Mouse (Mus musculus) midbrain, embryonic 12.5 days (tissue): ENCODE measurements around the gene Zfp119b. TPM values are rescaled to one million over a fixed set of nuclear protein-coding genes. Genes with fewer than 3 reads are reported as not detected.
"Not testable (repeated sequence)": the region's sequence is repeated elsewhere in the genome, so short reads cannot be mapped to it uniquely, and the experiment has no call there.

Experiments used
- ATAC-seq: fragments of 200-750 bp; cut with Nextera tagmentation; 2 replicates; pipeline ENCODE4 v1.8.0; 2017; ENCODE audit warnings: low read depth, moderate TSS enrichment, moderate library complexity; ENCODE audit not compliant: low FRiP score
- H3K27ac ChIP-seq: fragments of 300-500 bp; sonication (generic); replicated peaks from 2 replicates; pipeline ENCODE4 v1.5.1; 2016; ENCODE audit warnings: mild to moderate bottlenecking
- H3K27me3 ChIP-seq: fragments of 300-500 bp; sonication (generic); 2 replicates; pipeline ENCODE4 v1.6.1; 2016; ENCODE audit warnings: mild to moderate bottlenecking
- H3K36me3 ChIP-seq: fragments of 300-500 bp; sonication (generic); 2 replicates; pipeline ENCODE4 v1.6.1; 2016
- H3K4me1 ChIP-seq: fragments of 300-500 bp; sonication (generic); 2 replicates; pipeline ENCODE4 v1.6.1; 2016
- H3K4me2 ChIP-seq: fragments of 300-500 bp; sonication (generic); replicated peaks from 2 replicates; pipeline ENCODE4 v1.6.1; 2016; ENCODE audit warnings: mild to moderate bottlenecking, moderate library complexity
- H3K4me3 ChIP-seq: fragments of 300-500 bp; sonication (generic); 2 replicates; pipeline ENCODE4 v1.5.1; 2016; ENCODE audit warnings: mild to moderate bottlenecking
- H3K9ac ChIP-seq: fragments of 300-500 bp; sonication (generic); replicated peaks from 2 replicates; pipeline ENCODE4 v1.6.1; 2016; ENCODE audit warnings: mild to moderate bottlenecking, moderate library complexity
- H3K9me3 ChIP-seq: fragments of 300-500 bp; sonication (generic); 2 replicates; pipeline ENCODE4 v1.6.1; 2016; ENCODE audit warnings: mild to moderate bottlenecking
- WGBS: fragments of 180-500 bp; shearing (Covaris S2); methylation state at CpG from one replicate; pipeline ENCODE4 v1.1.7; 2016; 5-methylcytosine and 5-hydroxymethylcytosine counted together
- polyA plus RNA-seq: library from polyadenylated mRNA; unstranded; fragments of >200 nt; fragmentation: Nextera tagmentation; extraction: Ambion mirVana; gene quantifications from 2 replicates; pipeline ENCODE4 v1.2.1, GENCODE M21; 2016

Zfp119b gene
- polyA plus RNA-seq, 1 experiment from 2014 or later: 6.3 TPM

DNA sequence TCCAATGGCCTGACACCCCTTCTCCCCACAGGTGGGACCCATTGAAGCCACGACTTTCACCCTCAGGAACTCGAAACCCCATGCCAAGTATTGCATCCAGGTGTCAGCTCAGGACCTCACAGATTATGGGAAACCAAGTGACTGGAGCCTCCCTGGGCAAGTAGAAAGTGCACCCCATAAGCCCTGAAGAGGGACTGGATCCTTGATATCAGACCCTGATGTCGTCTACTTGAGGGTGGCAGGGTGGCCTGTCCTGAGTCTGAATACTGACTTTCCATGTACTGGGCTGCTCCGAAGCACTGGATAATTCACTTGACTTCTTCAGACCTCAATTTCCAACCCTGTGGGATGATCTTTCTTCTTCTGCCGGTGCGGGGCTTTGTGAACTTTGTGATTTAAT lies 7.3 kb upstream of the Zfp119b start:
- Histone ChIP-seq H3K4me1 (peaks cover 27% of the 10 kb centered on the region), H3K4me2 (peak overlapping the region; percentile 84), H3K36me3 (peaks cover 4% of the 10 kb centered on the region; the same call in 1 of the 2 replicates), H3K27me3 (peaks cover 18% of the 10 kb centered on the region), H3K4me3 (peak overlapping the region; percentile 50), H3K27ac (peak overlapping the region; percentile 54), H3K9me3 (no peaks in the 10 kb centered on the region), H3K9ac (peak overlapping the region; percentile 64; the same call in 1 of the 2 replicates)
- whole genome bisulfite sequencing: 41% methylated on average over 6 of the region's 6 CpGs
- no peak for ATAC-seq

DNA sequence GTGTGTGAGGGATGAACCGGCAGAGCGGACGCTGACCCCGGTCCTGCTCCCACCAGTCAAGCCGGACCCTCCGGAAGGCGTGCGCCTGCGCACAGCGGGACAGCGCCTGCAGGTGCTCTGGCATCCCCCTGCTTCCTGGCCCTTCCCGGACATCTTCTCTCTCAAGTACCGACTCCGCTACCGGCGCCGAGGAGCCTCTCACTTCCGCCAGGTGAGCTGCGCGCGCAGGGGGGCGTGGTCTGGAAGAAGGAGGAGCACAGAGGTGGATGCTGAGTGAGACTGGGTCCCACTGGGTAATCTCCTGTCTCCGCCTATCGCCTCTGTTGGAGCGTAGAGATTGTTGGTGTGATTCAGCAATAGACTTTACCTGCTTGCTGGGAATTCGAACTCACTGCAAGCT lies 6.8 kb upstream of the Zfp119b start:
- H3K4me3 ChIP-seq: peak overlapping the region; percentile 50
- H3K4me2 ChIP-seq: peak overlapping the region; percentile 84
- ATAC-seq: peak; percentile 10; the same call in 1 of the 2 replicates
- H3K4me1 ChIP-seq: peaks cover 27% of the 10 kb centered on the region
- peaks cover 23% of the 10 kb centered on the region for H3K27me3 ChIP-seq
- H3K36me3 ChIP-seq: no peaks in the 10 kb centered on the region
- peak overlapping the region; percentile 64 for H3K9ac ChIP-seq
- peak overlapping the region; percentile 54 for H3K27ac ChIP-seq
- under 1% methylated on average over 26 of the region's 26 CpGs for WGBS
- no peaks in the 10 kb centered on the region for H3K9me3 ChIP-seq

DNA sequence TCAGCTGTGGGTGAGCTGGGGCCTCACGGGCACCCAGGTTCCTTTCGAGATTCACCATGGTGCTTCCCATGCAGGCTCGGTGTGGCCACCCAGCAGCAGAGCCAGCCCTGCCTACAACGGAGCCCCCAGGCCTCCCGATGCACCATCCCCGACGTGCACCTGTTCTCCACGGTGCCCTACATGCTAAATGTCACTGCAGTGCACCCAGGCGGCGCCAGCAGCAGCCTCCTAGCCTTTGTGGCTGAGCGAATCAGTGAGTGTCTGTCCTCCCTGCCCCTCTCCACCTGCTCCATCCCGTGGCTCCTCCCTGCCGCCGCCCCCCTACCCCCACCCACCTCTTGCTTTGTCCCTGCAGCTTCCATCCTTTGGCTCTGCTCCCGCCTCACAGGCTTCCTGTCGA lies 4.9 kb upstream of the Zfp119b start:
- H3K27me3 ChIP-seq: peaks cover 24% of the 10 kb centered on the region
- no peak for ATAC-seq
- no peak overlapping the region for H3K9ac ChIP-seq
- no peaks in the 10 kb centered on the region for H3K36me3 ChIP-seq
- 41% methylated on average over 16 of the region's 16 CpGs for whole genome bisulfite sequencing
- H3K4me2 ChIP-seq: no peak overlapping the region
- no peaks in the 10 kb centered on the region for H3K9me3 ChIP-seq
- H3K4me3 ChIP-seq: no peak overlapping the region
- no peak overlapping the region for H3K27ac ChIP-seq
- H3K4me1 ChIP-seq: peaks cover 19% of the 10 kb centered on the region

DNA sequence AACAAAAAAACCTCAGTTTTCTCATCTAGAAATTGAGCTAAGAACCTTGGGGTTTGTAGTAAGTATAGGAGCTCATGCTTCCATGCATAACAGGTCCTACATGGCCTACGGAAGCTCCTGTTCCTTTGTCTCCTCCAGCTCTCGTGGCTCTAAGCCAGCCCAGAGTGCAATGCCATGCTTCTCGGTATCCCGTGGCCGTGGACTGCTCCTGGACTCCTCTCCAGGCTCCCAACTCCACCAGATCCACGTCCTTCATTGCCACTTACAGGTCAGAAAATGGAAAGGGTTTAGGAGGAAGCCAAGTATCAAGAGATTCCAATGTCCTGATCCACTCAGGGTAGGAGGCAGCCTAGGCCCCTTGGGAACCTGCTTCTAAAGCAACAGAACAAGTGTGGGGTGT lies 4.5 kb upstream of the Zfp119b start:
- H3K27me3 ChIP-seq: peaks cover 24% of the 10 kb centered on the region
- no peak overlapping the region for H3K9ac ChIP-seq
- no peaks in the 10 kb centered on the region for H3K9me3 ChIP-seq
- no peak overlapping the region for H3K4me2 ChIP-seq
- H3K36me3 ChIP-seq: no peaks in the 10 kb centered on the region
- no peak overlapping the region for H3K27ac ChIP-seq
- ATAC-seq: no peak
- no peak overlapping the region for H3K4me3 ChIP-seq
- H3K4me1 ChIP-seq: peaks cover 19% of the 10 kb centered on the region
- WGBS: 79% methylated on average over 6 of the region's 6 CpGs

DNA sequence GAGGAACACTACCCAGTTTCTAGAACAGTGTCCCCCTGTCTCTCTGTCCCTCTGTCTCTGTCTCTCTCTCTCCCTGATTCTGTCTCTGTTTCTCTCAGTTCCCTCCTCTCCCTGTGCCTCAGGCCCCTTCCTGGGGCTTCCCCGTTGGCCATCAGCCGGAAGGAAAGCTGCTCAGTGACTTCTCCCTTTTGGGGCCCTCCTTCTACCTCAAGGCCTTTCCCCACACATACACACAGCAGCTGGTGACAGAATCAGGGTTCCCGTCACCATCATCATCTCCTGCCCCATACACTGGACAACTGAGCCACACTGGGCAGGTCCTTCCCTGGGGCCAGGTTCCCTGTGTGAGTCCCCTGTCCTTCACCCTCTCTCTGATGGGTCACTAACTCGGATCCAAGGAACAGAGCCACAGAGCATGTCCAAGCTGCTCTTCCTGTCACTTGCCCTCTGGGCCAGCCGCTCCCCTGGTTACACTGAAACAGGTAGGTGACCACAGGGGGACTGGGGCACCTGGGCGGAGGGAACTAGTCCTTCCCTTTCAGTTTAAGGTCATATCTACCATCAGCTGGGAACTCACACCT lies 3.2 kb upstream of the Zfp119b start, which contains the start of gene Ebi3:
Gene Ebi3 (plus strand): TSS at position 194 of the 581 bp plus-strand sequence.
- H3K27ac ChIP-seq: no peak within 1 kb of the TSS
- no peak within 1 kb of the TSS for H3K4me2 ChIP-seq
- no peaks in the 10 kb centered on the region for H3K9me3 ChIP-seq
- WGBS: 75% methylated on average over 6 of the region's 6 CpGs
- peaks cover 14% of the 10 kb centered on the region for H3K4me1 ChIP-seq
- ATAC-seq: no peak
- H3K27me3 ChIP-seq: peaks cover 24% of the 10 kb centered on the region
- no peak within 1 kb of the TSS for H3K4me3 ChIP-seq
- no peaks in the 10 kb centered on the region for H3K36me3 ChIP-seq
- no peak within 1 kb of the TSS for H3K9ac ChIP-seq

DNA sequence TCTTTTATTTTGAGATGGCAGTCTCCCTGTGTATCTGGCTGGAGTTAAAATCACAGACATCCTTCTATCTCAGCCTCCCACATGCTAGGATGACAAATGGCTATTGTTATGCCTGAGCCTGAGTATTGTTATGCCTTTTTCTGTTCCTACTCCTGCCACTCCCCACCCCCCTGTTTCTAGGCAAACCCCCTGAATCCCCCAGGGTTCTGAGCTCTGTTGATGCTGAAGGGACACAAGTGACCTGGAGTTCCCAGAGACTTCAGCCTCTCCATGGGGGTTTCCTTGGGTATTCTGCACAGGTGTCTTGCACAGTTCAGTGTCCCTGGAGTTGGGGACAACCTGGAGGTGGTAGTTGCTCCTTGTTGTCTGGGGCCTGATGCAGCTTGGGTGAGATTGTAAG lies 2.7 kb upstream of the Zfp119b start:
- Histone ChIP-seq H3K4me1 (peaks cover 10% of the 10 kb centered on the region; the same call in 1 of the 2 replicates), H3K9ac (no peak overlapping the region), H3K4me2 (no peak overlapping the region), H3K27me3 (peaks cover 24% of the 10 kb centered on the region), H3K27ac (no peak overlapping the region), H3K9me3 (no peaks in the 10 kb centered on the region), H3K36me3 (no peaks in the 10 kb centered on the region), H3K4me3 (no peak overlapping the region)
- no peak for ATAC-seq

DNA sequence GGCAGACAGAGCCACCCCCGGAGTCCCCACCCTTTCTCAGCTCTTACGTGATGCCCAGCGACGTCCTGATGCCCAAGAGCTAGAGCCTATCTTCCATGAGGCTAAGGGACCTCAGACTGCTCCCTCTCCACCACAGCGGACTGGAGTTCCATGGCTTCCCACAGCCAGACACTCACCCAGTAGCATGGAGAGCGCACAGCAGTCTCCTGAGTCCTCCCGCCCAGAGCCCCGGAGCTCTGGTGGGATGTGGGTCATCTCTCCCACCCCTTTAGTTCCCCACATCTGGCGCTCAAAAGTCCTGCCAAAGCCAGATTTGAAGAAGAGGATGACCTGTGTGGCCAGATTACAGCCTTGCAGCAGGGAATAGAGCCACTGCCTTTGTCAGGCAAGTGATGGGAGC lies 1.3 kb upstream of the Zfp119b start:
- no peak overlapping the region for H3K9ac ChIP-seq
- peaks cover 3% of the 10 kb centered on the region; the same call in 1 of the 2 replicates for H3K4me1 ChIP-seq
- no peak overlapping the region for H3K4me2 ChIP-seq
- H3K36me3 ChIP-seq: no peaks in the 10 kb centered on the region
- no peaks in the 10 kb centered on the region for H3K9me3 ChIP-seq
- peaks cover 24% of the 10 kb centered on the region for H3K27me3 ChIP-seq
- no peak overlapping the region for H3K4me3 ChIP-seq
- no peak for ATAC-seq
- no peak overlapping the region for H3K27ac ChIP-seq
- 76% methylated on average over 9 of the region's 9 CpGs for whole genome bisulfite sequencing

GRCm38 (mm10) chr17:55948647-55949046 lies 653 bp downstream of the Zfp119b start:
- Histone ChIP-seq H3K27ac (no peak overlapping the region), H3K4me3 (no peak overlapping the region), H3K27me3 (peaks cover 9% of the 10 kb centered on the region), H3K4me1 (peaks cover 7% of the 10 kb centered on the region; the same call in 1 of the 2 replicates), H3K9ac (no peak overlapping the region), H3K9me3 (no peaks in the 10 kb centered on the region), H3K4me2 (no peak overlapping the region), H3K36me3 (no peaks in the 10 kb centered on the region)
- 87% methylated on average over 4 of the region's 4 CpGs for WGBS
- ATAC-seq: no peak

DNA sequence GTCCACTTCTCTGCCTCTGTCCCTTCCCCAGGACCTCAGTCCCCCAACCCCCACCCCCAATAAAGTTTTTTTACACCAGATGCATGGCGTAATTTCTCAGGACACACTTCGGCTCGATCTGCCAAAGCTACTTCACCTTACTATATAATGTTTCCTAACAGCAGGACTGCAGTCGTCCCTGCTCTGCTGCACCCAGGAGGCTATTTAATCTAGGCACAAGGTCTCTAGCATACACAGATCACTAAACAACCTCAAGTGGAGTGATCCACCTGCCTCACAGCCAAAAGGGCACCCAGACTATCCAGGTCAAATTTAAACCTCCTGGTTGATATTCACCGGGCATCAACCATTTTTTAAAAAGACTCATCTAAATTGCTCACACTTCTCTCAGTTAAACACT lies 3.6 kb downstream of the Zfp119b start:
- Histone ChIP-seq H3K4me1 (peaks cover 7% of the 10 kb centered on the region; the same call in 1 of the 2 replicates), H3K27ac (peak overlapping the region; percentile 89), H3K4me2 (peak overlapping the region; percentile 63), H3K36me3 (peaks cover 1% of the 10 kb centered on the region; the same call in 1 of the 2 replicates), H3K4me3 (peak overlapping the region; percentile 55), H3K27me3 (no peaks in the 10 kb centered on the region; the same call in 1 of the 2 replicates), H3K9ac (peak overlapping the region; percentile 49), H3K9me3 (no peaks in the 10 kb centered on the region)
- 38% methylated on average over 5 of the region's 5 CpGs for WGBS
- ATAC-seq: no peak

DNA sequence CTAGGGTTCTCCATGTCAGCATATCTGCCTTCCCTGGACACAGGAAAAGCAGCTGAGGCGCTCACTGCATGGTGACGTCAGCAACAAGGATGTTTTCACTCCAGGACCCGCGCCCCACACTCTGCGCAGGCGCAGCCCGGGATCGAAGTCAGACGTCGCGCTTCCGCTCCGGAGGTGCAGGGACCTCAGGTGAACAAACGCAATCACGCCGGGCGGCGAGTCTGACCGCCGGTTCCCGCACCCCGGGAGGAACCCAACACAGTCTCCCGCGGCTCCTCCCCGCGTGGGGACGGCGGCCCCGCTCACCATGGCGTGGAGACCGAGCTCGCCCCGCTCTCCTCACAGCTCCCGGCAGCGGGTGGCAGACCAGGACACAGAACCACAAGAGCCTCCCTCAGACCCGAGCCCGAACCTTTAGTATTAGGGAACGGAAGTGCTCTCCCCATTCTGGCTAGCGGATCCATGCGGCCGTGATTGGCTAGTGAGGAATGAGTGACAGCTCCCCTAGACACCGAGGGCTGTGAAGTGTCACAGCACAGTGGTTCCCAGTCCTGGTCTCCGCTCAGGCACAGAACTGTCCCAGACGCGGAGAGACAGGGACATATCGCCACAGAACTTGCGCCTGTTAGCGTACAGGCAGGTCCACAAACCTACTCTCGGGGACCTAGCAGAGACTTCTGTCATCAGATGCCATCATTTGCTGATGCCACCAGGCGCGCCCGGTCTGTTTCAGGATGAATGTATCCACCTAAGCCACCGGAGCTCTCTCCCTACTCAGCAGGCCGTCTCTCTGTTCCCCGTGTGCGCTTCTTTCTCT lies 4.2 kb downstream of the Zfp119b start:
- 1% methylated on average over 56 of the region's 56 CpGs for WGBS
- not testable (repeated sequence) for H3K9me3 ChIP-seq, H3K27me3 ChIP-seq, H3K36me3 ChIP-seq, H3K4me1 ChIP-seq
- H3K4me3 ChIP-seq: peak overlapping the region; percentile 55
- peak overlapping the region; percentile 63 for H3K4me2 ChIP-seq
- peak overlapping the region; percentile 89 for H3K27ac ChIP-seq
- ATAC-seq: peak; percentile 98
- peak overlapping the region; percentile 49 for H3K9ac ChIP-seq

DNA sequence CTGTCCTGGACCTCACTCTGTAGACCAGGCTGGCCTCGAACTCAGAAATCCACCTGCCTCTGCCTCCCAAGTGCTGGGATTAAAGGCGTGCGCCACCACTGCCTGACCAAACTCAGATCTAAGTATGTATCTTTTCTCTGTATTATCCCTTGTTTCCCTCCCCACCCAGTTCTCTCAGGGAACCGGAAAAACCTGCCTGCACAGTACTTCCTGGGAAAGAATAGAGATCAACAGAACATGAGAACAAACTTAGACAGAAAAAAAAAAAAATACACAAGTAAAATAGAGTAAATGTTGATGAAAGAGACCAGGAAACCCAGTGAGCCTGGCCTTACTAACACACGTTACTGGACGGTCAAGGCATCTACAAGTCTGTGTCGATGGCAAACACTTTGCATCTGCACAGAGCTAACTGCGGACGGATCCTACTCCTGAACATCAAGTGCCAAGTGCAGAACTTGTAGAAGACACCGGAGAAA lies 4.9 kb downstream of the Zfp119b start:
- H3K4me2 ChIP-seq: peak overlapping the region; percentile 63
- H3K27me3 ChIP-seq, ATAC-seq, H3K9me3 ChIP-seq, H3K4me1 ChIP-seq: not testable (repeated sequence)
- 38% methylated on average over 10 of the region's 10 CpGs for WGBS
- H3K27ac ChIP-seq: peak overlapping the region; percentile 89
- peaks cover 13% of the 10 kb centered on the region for H3K36me3 ChIP-seq
- peak overlapping the region; percentile 34; the same call in 1 of the 2 replicates for H3K9ac ChIP-seq
- H3K4me3 ChIP-seq: peak overlapping the region; percentile 55

DNA sequence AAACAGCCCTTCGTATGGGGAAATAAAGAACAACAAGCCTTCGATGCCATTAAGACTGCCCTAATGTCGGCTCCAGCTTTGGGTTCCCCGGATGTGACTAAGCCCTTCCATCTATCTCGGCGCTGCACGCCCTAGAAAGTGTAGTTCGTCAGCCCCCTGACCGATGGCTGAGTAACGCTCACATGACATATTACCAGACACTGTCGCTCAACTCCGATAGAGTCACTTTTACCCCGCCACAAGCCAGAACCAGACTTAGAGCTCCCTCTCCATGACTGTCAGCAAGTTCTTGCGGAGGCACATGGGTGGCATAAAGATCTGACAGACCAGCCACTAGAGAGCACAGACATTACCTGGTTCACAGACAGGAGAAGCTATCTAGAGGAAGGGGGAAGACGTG lies 16.1 kb downstream of the Zfp119b start:
- no peak for ATAC-seq
- H3K4me1 ChIP-seq: peaks cover 4% of the 10 kb centered on the region
- H3K27ac ChIP-seq: no peak overlapping the region
- 93% methylated on average over 15 of the region's 15 CpGs for WGBS
- no peaks in the 10 kb centered on the region for H3K27me3 ChIP-seq
- no peak overlapping the region for H3K4me2 ChIP-seq
- H3K4me3 ChIP-seq: no peak overlapping the region
- H3K9ac ChIP-seq: no peak overlapping the region
- no peaks in the 10 kb centered on the region for H3K36me3 ChIP-seq
- peaks cover 9% of the 10 kb centered on the region; the same call in 1 of the 2 replicates for H3K9me3 ChIP-seq
